Mouse (Mus musculus) embryonic facial prominence, embryonic 10.5 days (tissue): ENCODE measurements around the gene Aqr. TPM values are rescaled to one million over a fixed set of nuclear protein-coding genes. Genes with fewer than 3 reads are reported as not detected.

Experiments used
- DNase-seq: peaks from one replicate; pipeline ENCODE4 v3.0.0-alpha.2; 2017; ENCODE audit warnings: low spot score
- H3K27ac ChIP-seq: fragments of 300-500 bp; sonication (generic); replicated peaks from 2 replicates; pipeline ENCODE4 v1.5.1; 2016; ENCODE audit warnings: mild to moderate bottlenecking
- H3K27me3 ChIP-seq: fragments of 300-500 bp; sonication (generic); replicated peaks from 2 replicates; pipeline ENCODE4 v1.6.1; 2016; ENCODE audit warnings: low read depth, mild to moderate bottlenecking; ENCODE audit not compliant: poor library complexity, severe bottlenecking
- H3K36me3 ChIP-seq: fragments of 300-500 bp; sonication (generic); replicated peaks from 2 replicates; pipeline ENCODE4 v1.6.1; 2016; ENCODE audit warnings: mild to moderate bottlenecking, moderate library complexity
- H3K4me1 ChIP-seq: fragments of 300-500 bp; sonication (generic); 2 replicates; pipeline ENCODE4 v1.6.1; 2016
- H3K4me3 ChIP-seq: fragments of 300-500 bp; sonication (generic); 2 replicates; pipeline ENCODE4 v1.5.1; 2016; ENCODE audit warnings: mild to moderate bottlenecking, moderate library complexity
- H3K9me3 ChIP-seq: fragments of 300-500 bp; sonication (generic); 2 replicates; pipeline ENCODE4 v1.6.1; 2016; ENCODE audit warnings: mild to moderate bottlenecking
- WGBS: fragments of 180-500 bp; shearing (Covaris S2); methylation state at CpG from one replicate; pipeline ENCODE4 v1.1.7; 2016; 5-methylcytosine and 5-hydroxymethylcytosine counted together
- polyA plus RNA-seq: library from polyadenylated mRNA; unstranded; fragments of >200 nt; fragmentation: Nextera tagmentation; extraction: Ambion mirVana; gene quantifications from 2 replicates; pipeline ENCODE4 v1.2.1, GENCODE M21; 2016

Aqr gene
- polyA plus RNA-seq, 1 experiment from 2014 or later: 48.7 TPM

DNA sequence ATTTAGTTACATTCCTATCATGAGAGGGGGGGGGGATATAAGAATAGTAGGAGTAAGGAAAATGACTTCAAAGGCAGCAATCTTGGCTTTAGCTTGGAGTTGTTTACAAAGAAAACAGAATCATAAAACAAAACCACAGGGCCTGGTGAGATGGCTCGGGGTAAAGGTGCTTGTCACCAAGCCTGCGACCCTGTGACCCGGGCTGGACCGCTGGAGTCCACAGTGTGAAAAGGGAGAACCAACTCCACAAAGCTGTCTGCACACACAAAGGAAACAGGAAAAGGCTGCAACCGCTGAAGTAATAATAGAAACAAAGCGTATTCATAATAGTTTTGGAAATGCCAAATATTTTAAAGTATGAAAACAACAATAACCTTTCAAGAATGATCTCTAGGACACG is 67.4 kb downstream of the Aqr start:
- H3K4me3 ChIP-seq: no peak overlapping the region
- H3K36me3 ChIP-seq: peaks cover 92% of the 10 kb centered on the region
- no peaks in the 10 kb centered on the region for H3K9me3 ChIP-seq
- H3K4me1 ChIP-seq: no peaks in the 10 kb centered on the region
- no peak overlapping the region for H3K27ac ChIP-seq
- H3K27me3 ChIP-seq: no peaks in the 10 kb centered on the region
- 80% methylated on average over 7 of the region's 7 CpGs for WGBS
- no peak for DNase-seq

- H3K4me3 ChIP-seq: no peak overlapping the region
- H3K9me3 ChIP-seq: no peaks in the 10 kb centered on the region
- no peak for DNase-seq
- H3K4me1 ChIP-seq: no peaks in the 10 kb centered on the region
- 94% methylated on average over 3 of the region's 3 CpGs for WGBS
- no peaks in the 10 kb centered on the region for H3K27me3 ChIP-seq
- no peak overlapping the region for H3K27ac ChIP-seq
- H3K36me3 ChIP-seq: peaks cover 93% of the 10 kb centered on the region
Measured at GRCm38 (mm10) chr2:114117665-114118064, 69.2 kb downstream of the Aqr start.

DNA sequence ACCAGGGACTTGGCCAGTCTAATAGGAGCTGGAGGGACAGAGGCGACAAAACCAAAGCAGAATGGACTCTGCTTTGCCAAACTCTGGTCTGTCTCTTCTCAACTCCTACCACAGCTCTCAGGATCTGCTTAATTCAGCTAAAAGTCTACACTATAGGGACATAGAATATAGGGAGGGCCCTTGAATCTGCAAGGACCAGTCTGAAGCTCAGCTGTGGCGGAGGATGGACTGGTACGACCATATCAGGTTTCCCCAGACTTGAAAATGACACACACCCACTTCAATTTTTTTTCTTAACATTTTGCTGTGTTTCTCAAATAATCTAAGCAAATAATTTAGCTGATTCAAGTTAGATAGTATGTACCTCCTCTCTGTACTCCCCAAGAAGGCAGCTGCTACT is 69.6 kb downstream of the Aqr start:
- Histone ChIP-seq H3K36me3 (peaks cover 93% of the 10 kb centered on the region), H3K4me3 (no peak overlapping the region), H3K9me3 (no peaks in the 10 kb centered on the region), H3K4me1 (no peaks in the 10 kb centered on the region), H3K27me3 (no peaks in the 10 kb centered on the region), H3K27ac (no peak overlapping the region)
- 90% methylated on average over 3 of the region's 3 CpGs for WGBS
- DNase-seq: no peak

DNA sequence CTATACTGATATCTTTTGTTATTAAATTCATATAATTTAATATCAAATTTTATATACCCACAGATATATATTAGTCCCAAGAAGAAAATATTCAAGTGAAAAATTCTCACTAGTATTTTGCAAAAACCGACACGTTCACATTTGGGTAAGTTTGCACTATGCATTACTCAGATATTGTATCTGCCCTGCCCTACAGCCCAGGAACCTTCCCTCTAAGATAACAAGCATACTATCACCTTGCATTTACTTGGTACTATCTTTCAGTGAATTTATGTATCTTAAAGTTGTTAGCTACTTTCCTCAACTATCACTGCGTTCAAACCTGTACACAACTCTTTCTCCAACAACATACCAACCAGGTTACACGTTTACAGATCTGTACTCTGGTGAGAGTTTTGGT is 71.3 kb downstream of the Aqr start:
- 95% methylated on average over 4 of the region's 4 CpGs for WGBS
- H3K4me1 ChIP-seq: no peaks in the 10 kb centered on the region
- no peak for DNase-seq
- H3K27me3 ChIP-seq: no peaks in the 10 kb centered on the region
- H3K4me3 ChIP-seq: no peak overlapping the region
- no peak overlapping the region for H3K27ac ChIP-seq
- no peaks in the 10 kb centered on the region for H3K9me3 ChIP-seq
- peaks cover 92% of the 10 kb centered on the region for H3K36me3 ChIP-seq

- Histone ChIP-seq H3K4me1 (no peaks in the 10 kb centered on the region), H3K36me3 (peaks cover 96% of the 10 kb centered on the region), H3K4me3 (no peak overlapping the region), H3K27ac (no peak overlapping the region), H3K9me3 (no peaks in the 10 kb centered on the region), H3K27me3 (no peaks in the 10 kb centered on the region)
- DNase-seq: no peak
- WGBS: 63% methylated on average over 23 of the region's 23 CpGs
Measured at GRCm38 (mm10) chr2:114107288-114108278, 79.2 kb downstream of the Aqr start.

- no peaks in the 10 kb centered on the region for H3K4me1 ChIP-seq
- no peaks in the 10 kb centered on the region for H3K9me3 ChIP-seq
- no peak for DNase-seq
- H3K27me3 ChIP-seq: no peaks in the 10 kb centered on the region
- 89% methylated on average over 8 of the region's 8 CpGs for WGBS
- H3K4me3 ChIP-seq: no peak overlapping the region
- no peak overlapping the region for H3K27ac ChIP-seq
- H3K36me3 ChIP-seq: peaks cover 99% of the 10 kb centered on the region
Measured at GRCm38 (mm10) chr2:114106383-114106782, 80.4 kb downstream of the Aqr start.

DNA sequence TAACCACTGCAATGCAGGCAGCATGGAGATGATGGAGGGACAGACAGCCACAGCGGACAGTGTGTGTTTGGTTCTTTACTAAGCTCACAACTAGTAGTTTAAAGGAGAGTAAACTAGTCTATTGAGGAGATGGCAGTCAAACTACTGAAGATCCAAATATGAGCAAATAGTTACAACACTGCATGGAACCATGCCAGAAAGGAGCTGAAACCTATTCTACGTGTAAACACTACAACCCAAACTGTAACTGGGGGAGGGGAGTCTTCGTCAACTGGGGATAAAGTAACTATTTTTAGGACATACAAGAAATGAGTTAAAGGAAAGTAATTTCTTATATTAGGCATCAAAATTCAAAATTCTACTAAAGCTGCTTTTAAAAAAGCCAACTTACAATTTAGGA is 84.4 kb downstream of the Aqr start:
- H3K27ac ChIP-seq: no peak overlapping the region
- H3K27me3 ChIP-seq: no peaks in the 10 kb centered on the region
- peaks cover 90% of the 10 kb centered on the region for H3K36me3 ChIP-seq
- H3K4me1 ChIP-seq: no peaks in the 10 kb centered on the region
- no peak overlapping the region for H3K4me3 ChIP-seq
- WGBS: 96% methylated on average over 3 of the region's 3 CpGs
- DNase-seq: no peak
- no peaks in the 10 kb centered on the region for H3K9me3 ChIP-seq

GRCm38 (mm10) chr2:114100834-114101233 is 86.0 kb downstream of the Aqr start:
- Histone ChIP-seq H3K27me3 (no peaks in the 10 kb centered on the region), H3K27ac (no peak overlapping the region), H3K36me3 (peaks cover 75% of the 10 kb centered on the region), H3K4me3 (no peak overlapping the region), H3K9me3 (no peaks in the 10 kb centered on the region), H3K4me1 (no peaks in the 10 kb centered on the region)
- DNase-seq: no peak
- 94% methylated on average over 9 of the region's 9 CpGs for WGBS

- Histone ChIP-seq H3K4me1 (no peaks in the 10 kb centered on the region), H3K27me3 (no peaks in the 10 kb centered on the region), H3K36me3 (peaks cover 65% of the 10 kb centered on the region), H3K4me3 (no peak overlapping the region), H3K9me3 (no peaks in the 10 kb centered on the region), H3K27ac (no peak overlapping the region)
- 90% methylated on average over 3 of the region's 3 CpGs for WGBS
- DNase-seq: no peak
Measured at GRCm38 (mm10) chr2:114099816-114100215, 87.0 kb downstream of the Aqr start.

DNA sequence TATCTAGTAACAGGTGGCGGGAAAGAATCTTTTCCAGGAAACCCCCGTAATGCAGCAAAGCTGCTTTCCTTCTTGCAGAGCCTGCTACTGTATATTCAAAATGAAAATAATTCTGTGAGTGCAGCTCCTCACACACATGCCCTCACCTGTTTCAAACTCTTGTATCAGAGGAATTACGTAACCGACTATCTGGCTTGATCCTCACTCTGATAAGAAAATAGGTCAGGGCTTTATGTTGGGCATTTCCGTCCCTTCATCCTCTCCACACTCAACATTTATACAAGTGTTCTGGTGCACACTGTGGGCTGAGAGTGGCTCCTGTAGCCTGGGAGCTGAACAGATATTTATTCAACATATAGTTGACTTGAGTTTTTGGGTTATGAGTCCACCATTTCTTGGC is 87.7 kb downstream of the Aqr start:
- H3K4me3 ChIP-seq: no peak overlapping the region
- no peaks in the 10 kb centered on the region for H3K27me3 ChIP-seq
- no peak overlapping the region for H3K27ac ChIP-seq
- H3K36me3 ChIP-seq: peaks cover 58% of the 10 kb centered on the region
- DNase-seq: no peak
- H3K9me3 ChIP-seq: no peaks in the 10 kb centered on the region
- WGBS: 95% methylated on average over 5 of the region's 5 CpGs
- no peaks in the 10 kb centered on the region for H3K4me1 ChIP-seq

DNA sequence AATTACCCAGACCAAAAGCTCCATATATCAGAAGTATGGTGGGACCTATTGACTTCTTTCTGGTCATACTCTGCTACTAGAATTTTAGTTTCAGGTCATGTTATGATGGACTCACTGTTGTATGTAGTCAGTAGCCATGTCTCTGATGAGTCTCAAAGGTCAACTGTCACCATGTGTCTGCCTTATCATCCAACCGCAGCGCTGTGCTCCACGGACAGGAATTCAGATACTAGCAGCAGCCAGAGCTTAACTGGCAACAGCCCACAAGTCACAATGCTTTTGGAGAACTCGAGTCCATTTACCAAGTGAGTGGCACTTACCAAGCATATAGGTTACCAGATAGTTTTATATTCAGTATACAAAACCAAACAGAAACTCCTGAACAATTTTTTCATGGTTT is 89.2 kb downstream of the Aqr start:
- DNase-seq: no peak

GRCm38 (mm10) chr2:114096570-114096969 is 90.3 kb downstream of the Aqr start:
- H3K9me3 ChIP-seq: no peaks in the 10 kb centered on the region
- H3K36me3 ChIP-seq: peaks cover 32% of the 10 kb centered on the region
- no peak overlapping the region for H3K27ac ChIP-seq
- 99% methylated on average over 1 of the region's 1 CpGs for WGBS
- no peak overlapping the region for H3K4me3 ChIP-seq
- H3K4me1 ChIP-seq: no peaks in the 10 kb centered on the region
- no peaks in the 10 kb centered on the region for H3K27me3 ChIP-seq
- no peak for DNase-seq

More for the DNA sequence above, 89.2 kb downstream of the Aqr start:
- no peaks in the 10 kb centered on the region for H3K27me3 ChIP-seq
- no peak overlapping the region for H3K27ac ChIP-seq
- H3K9me3 ChIP-seq: no peaks in the 10 kb centered on the region
- H3K4me1 ChIP-seq: no peaks in the 10 kb centered on the region
- no peak overlapping the region for H3K4me3 ChIP-seq
- WGBS: 93% methylated on average over 4 of the region's 4 CpGs
- H3K36me3 ChIP-seq: peaks cover 43% of the 10 kb centered on the region

- Histone ChIP-seq H3K27me3 (no peaks in the 10 kb centered on the region), H3K4me3 (no peak overlapping the region), H3K36me3 (peaks cover 22% of the 10 kb centered on the region), H3K4me1 (no peaks in the 10 kb centered on the region), H3K27ac (no peak overlapping the region), H3K9me3 (no peaks in the 10 kb centered on the region)
- no peak for DNase-seq
- WGBS: 84% methylated on average over 5 of the region's 5 CpGs
Measured at GRCm38 (mm10) chr2:114095348-114095747, 91.5 kb downstream of the Aqr start.
